Mouse (Mus musculus) layer of hippocampus, postnatal 25 days (tissue): ENCODE data around the gene Nufip1. TPM values are rescaled to one million over a fixed set of nuclear protein-coding genes. Genes with fewer than 3 reads are reported as not detected.
"Not testable (repeated sequence)": the region's sequence is repeated elsewhere in the genome, so short reads cannot be mapped to it uniquely, and the experiment has no call there.

Source experiments
- DNase-seq, 2 experiments: peaks; one replicate each; pipeline ENCODE4 v3.0.0; 2022; ENCODE audit warnings: mixed read lengths in 2 of 2, low spot score in 1 of 2; ENCODE audit errors: extremely low spot score in 1 of 2
- total RNA-seq, 2 experiments: library from RNA; stranded (reverse); gene quantifications; 2 replicates each; pipeline ENCODE4 v1.2.3; 2021

Nufip1 gene
- total RNA-seq, 2 experiments from 2014 or later, result 7.8 to 8.2 TPM

DNA sequence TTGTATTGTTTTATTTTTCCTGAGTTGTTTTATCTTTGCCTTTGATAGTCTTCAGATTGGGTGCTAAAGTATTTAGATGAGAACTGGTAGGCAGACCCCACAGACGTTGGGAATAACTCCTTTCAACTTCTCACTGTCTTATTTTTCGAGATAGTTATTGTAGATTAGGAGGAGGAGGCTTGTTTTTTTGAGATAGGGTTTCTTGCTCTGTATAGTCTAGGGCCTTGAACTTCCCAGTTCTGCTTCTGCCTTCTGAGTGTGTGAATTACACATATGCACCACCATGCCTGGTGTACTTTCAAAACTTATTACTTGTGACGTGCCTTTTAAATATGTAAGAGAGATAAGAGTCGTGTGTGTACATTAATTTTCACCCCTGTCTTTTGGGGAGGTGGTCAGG, 17.5 kb downstream of the Nufip1 start:
- DNase-seq, result no peak

DNA sequence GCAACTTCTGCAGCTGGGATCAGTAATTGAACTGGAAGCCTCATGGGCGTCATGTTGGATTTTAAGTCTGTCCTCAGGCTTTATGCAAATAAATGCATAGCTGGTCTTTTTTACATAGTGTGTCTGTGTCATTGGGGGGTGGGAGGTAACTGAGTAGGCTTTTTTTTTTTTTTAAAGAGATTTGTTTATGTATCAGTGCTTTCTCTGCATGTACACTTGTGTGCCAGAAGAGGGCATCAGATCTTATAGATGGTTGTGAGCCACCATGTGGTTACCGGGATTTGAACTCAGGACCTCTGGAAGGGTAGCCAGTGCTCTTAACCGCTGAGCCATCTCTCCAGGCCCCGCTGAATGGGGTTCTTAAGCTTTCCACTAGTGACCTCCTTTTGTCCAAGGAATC, 24.3 kb downstream of the Nufip1 start:
- no peak for DNase-seq

DNA sequence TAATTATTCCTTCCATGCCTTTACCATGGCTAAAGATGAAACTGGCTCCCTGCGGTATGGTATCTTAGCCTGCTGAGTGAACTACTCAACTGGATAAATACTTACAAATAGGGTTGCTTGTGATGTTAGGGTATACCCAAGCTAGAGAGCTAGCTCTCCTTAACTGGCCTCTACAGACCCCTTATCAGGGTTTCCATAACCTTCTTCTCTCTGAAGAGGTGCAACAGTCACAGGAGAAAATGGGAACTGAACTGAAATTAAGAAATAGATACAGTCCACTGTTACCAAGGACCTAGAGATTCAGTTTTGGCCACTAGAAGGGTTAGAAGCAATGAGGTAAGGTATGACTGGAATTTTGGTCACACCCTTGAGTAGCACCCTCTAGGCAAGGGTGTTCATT, 34.6 kb downstream of the Nufip1 start:
- DNase-seq, result no peak

DNA sequence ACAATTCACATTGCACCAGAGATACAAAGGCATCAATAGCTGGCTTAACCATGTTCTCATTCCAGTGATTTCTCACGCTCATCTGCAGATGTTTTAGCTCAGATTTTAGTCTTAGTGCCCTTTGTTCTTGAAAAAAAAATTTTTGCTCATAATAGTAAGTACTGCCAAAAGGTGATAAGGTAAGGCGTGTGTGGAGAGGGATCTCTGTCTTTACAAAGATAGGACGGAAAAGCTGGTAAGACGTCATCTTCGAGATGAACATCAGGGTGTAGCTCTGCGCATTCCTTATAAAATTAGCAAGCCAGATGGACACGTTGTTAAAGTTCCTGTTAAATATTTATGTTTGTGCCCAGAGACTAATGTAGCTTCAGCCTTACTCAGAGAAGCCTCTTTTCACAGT, 35.2 kb downstream of the Nufip1 start:
- no peak for DNase-seq

DNA sequence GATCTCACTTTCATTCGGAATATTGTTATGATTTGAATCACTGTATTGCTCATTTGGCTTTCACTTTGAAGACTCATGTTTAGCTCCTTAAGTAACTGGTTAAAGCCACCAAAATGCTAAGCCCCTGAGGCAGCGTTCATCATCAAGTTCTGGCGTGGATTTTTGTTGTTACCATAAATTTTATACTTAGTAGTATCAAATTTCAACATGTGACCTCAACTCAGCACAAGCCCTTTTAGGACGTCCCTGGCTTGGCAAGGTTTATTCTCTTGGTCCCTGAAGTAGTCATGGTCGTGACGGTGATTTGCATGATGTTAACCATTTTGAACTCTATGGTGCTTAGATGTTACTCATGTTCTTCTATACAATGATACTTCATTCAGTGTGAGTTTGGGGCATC, 36.4 kb downstream of the Nufip1 start:
- DNase-seq, result no peak

DNA sequence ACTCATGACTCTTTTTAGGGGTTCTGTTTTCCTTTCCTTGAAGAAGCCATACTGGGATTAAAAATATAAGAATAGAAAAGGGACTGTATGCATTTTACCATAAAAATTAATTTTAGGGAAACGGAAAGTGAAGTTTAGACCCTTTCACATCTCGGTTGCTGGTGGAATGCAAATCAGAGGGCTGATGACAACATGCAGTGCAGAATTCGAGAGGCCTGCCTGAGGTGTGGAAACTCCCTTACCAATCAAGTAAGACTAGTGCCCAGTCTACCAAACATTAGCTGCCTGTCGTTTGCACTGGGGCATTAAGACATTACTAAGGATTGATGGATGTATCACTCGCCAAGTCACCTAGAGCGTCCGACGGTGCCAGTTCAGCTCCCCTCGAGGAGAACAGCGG, 37.6 kb downstream of the Nufip1 start:
- no peak for DNase-seq

DNA sequence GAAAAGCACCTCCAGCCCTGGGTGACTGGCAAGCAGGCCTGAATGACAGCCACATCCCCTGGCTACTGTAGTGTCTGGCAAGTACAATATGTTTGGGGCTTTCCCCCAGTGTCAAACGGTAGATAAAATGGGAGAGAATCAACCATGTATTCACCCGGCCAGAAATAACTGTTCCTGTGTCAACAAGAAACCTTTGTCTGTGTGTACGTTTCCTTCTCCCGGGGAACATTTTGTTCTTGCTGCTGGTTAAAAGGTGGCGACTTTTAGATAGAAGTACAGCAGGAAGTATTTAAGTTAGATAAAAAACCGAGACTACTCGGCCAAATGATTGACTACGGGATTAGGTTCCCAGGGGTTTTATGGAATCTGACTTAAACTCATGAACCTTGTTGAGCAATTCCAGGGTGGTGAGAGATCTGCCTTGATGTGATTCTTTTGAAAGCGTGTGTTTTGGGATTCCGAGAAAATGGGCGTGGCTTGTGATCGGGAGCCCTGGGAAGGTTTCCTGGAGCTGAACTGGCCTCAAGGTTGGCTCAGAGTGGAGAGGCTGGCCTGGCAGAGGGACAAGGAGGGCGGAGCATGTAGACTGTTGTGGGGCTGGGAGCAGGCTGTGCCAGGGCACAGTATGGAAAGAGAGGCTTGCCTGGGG, 39.0 kb downstream of the Nufip1 start:
- peak in 1 of 2 experiments; percentile 14 for DNase-seq

DNA sequence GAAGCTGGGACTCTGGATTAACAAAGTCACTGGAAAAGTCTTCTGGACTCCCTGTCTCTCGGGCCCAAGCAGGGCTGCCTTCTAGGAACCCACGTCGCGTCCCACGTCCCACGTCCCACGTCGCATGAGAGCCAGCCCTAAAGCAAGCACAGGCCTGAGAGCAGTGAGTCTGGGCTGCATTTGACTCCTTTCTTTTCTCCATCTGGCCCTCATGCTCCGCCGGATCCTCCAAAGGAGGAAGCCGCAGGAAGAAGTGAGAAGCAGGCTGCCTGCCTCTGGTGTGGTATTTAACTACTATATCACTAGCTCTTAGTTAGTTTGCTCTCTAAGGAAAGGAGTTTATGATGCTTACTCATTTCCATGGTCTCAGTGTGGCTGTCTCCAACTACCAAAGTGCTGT, 39.8 kb downstream of the Nufip1 start:
- no peak for DNase-seq

DNA sequence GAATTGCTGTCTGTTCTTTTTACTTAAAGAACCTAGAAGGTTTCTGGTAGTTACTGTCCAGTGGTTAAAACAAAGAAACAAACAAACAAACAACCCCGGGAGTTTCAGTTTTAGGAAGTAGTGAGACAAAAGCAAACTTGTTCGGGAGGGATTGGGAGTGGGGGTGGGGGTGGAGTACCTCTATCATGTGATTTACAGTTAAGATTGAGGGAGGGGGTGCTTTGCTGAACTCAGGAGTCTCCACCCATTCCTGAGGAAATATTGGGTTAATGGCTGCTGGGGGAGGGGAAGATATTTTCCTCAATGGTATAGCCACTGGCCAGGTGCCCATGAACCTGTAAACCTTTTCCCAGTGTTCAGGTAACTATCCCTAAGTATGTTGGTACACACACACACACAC, 40.3 kb downstream of the Nufip1 start:
- DNase-seq, result no peak

DNA sequence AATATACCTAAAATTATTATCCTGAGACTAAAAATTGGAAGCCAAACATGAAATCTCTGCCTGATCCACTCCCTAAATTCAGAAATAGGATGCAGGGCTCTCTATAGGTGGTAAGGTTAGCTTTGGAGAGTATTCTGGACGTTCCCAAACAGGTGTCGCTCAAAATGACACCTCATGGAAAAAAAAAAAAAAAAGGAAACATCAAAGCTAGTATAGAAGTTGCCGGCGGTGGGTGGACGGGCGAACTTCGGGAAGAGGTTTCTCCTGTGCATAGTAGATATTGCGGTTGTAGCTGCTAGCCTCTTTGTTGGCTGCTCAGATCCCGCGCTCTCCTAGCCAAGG, 41.1 kb downstream of the Nufip1 start:
- no peak for DNase-seq

DNA sequence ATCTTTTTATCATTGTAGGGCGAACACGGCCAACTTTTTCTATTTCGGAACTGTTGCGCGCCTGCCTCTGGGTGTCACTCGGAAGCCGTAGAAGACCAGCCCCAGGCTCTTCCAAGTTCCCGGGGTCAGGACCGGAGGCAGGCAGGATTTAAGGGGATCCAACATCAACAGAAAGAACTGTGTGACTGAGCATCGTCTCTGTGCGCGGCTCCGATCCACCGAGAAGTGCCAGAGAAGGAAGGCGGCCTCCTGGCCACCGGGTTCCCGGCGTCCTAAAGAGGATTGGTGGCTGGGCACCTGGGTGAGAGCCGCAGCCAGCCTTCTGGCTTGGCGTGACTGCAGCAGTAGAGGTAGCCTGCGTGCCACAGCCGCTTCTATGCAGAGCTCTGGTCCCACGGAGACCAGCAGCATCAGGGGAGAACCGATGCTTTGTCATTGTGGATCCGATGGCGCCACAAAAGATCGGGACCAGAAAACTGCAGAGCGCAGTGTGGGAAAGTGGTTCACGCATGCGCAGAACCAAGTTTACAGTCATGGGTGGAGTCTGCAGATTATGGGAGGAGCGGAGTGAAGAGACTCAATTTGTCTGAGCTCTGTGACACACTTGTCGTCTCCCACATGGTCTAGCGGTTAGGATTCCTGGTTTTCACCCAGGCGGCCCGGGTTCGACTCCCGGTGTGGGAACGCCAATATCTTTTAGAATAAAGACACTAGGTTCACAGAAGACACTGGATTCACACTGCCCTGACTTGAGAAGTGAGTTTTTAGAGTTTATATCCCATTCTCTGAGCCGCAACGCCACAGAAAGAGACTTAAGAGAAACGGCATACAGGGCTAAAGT, 41.7 kb downstream of the Nufip1 start:
- peak; percentile 99 for DNase-seq

DNA sequence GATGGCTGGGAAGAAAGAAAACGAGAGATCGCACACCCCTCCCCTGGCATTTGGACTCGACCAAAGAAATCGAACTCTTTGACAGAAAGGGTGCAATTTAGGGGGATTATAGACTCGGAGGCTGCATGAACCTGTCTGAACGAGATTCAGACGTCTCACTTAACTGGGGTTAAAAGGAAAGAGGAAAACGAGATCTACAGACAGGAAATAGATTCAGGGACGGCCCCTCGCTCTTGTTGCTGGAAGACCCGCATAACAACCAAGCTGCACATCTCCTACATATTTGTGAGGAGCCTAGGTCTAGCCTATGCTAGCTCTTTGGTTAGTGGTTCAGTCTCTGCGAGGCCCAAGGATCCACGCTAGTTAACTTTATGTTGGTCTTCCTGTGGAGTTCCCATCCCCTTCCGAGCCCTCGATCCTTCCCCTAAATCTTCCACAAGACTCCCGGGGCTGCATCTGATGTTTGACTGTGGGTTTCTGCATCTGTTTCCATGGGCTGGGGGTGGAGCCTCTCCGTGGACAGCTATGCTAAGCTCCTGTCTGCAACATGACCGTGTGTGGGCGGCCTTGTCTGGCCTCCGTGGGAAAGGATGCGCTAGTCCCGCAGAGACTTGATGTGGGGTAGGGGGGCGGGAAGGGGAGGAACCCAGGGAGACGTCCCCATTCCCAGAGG, 42.4 kb downstream of the Nufip1 start:
- DNase-seq, result no peak

DNA sequence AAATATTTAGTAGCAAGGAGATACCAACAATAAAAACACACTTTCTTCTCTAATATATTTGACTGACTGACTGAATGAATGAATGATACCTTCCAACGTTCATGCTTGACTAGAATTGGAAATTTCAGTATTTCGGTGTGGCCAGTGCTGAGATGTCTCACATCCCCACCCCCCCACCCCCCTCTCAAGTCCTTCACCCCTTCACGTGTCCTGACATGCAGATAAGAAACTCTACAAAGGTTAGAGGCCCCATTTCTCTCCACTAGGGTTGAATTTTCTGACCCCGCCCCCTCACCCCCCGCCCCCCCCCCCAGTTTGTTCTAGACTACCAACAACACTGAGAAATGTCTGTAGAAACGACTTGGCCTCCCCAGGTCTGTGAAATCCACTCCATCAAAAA, 43.1 kb downstream of the Nufip1 start:
- DNase-seq, result no peak

DNA sequence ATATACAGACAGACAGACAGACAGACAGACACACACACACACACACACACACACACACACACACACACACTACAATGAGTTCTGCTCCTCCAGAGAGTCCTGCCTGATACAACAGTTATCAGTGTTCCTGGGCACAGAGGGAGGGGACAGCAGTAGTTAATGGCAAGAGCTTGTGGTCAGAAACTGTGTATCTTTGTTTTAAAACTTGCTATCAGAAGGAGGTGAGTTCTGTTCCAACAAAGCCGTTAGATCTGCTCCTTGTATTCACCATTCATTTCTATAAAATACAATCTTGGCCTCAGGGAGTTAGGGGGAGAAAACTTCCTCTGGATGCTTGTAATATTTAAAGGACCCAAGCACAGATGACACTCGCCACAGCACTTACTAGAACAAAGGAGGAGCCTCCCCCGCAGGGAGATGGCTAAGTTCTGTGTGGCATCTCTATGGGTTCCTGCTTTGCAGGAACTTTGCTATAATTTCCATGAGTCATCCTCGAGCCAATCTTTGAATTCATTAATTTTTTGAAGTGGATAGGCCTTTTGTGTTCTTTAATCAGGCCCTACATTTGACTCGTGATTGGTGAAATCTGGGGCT, 47.6 kb downstream of the Nufip1 start:
- DNase-seq, result no peak

DNA sequence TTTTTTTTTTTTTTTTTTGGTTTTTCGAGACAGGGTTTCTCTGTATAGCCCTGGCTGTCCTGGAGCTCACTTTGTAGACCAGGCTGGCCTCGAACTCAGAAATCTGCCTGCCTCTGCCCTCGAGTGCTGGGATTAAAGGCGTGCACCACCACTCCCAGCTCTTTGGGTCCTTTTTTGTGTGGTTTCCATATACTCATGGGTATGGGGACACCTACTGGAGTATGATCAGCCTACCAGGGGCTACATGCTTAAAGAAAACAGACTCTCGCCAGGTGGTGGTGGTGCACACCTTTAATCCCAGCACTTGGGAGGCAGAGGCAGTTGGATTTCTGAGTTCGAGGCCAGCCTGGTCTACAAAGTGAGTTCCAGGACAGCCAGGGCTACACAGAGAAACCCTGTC, 49.9 kb downstream of the Nufip1 start:
- not testable (repeated sequence) for DNase-seq

DNA sequence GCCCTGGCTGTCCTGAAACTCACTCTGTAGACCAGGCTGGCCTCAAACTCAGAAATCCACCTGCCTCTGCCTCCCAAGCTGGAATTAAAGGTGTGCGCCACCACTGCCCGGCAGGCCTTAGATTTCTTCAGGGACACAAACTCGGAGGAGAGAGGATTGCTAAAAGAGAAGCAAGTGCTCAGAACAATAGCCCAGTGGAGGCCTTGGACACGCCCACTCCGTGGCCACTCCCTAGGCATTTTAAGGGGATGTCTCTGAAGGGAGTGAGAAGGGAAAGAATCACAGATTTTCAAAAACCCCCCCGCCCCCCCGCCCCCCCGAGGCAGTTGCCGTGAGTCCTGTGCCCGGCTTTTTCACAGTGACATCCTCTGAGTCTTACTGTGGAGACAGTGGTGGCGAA, 53.5 kb downstream of the Nufip1 start:
- no peak for DNase-seq

DNA sequence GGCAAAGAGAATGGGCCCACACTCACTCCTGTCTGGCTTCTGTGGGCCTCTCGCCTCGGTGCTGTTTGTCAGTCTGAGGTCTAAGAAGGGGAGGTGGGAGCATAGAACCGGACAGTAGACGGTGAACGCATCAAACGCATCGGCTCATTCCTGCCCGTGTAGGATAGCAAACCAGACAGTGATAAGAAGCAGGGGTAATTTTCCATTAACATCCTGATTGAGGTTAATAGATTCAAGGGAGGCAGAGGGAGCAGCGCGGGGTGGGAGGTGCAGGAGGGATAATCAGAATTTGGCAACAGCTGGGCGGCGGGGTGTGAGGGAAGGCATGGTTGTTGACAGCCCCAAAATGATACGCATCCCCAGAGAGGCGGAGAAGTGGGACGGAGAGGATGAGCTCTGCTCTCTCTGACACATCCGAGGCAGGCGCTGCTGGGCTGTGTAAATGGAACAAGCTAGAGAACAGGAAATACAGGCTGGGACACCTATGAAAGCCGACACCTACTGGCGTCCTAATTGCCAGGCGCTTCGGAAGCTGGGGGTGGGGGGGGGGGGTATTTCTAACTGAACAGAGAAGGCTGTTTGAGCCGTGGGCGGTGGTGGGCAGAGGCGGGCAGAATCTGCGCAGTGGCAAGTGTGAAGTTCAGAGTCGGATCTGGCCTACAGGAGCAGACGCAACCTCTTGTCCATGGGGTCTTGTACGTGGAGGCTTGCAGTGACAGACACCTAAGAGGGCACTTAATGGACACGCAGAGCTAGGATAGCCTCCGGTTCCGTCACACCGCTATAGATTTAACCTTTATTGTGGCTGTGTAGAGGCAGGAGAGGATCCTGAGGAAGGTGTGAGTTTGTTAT, 54.4 kb downstream of the Nufip1 start:
- peak in 1 of 2 experiments; percentile 10 for DNase-seq

DNA sequence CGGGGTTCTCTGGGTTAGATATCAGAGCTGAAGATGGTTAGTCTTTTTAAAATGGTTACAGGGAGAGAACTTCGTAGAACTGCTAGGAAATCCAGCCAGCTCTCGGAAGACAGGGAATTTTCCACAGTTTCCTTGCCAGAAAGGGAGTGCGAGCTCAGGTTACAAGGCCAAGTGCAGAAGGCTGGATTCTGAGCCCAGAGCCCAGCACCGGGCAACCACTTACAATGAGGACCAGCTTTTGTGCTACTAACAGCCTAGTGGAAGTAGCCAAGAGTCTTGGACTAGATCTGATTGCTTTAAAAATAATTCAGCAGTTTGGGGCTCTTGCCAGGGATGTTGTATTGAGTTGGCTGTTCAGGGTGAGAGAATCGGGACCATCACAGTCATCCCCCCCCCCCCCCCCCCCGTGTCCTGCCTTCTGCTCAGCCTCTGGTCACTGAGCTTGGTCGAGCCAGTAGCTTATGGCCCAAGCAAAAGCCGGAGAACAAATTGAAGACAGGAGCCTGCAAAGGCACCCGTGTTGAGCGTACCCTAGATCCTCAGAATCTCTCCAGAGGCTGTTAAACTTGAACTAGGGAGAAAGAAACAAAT, 59.3 kb downstream of the Nufip1 start:
- peak in 1 of 2 experiments; percentile 7 for DNase-seq

DNA sequence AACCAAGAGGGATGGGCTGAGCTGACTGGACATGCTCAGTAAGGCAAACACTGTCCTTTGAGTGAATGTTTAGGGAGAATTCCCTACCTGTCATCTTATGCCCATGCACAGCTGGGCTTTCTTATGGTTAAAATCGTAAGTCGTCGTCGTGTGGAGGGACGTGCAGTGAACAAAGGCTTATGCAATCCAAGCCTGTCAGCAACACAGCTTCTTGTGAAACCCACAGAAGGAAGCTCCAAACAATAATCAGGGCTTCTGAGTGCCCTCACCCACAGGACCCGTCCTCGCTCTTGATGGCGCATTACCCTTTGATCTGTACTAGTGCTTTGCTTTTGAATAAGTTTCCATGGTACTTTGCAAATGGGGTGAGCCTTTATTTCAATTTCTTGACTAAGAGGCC, 60.6 kb downstream of the Nufip1 start:
- DNase-seq, result no peak

DNA sequence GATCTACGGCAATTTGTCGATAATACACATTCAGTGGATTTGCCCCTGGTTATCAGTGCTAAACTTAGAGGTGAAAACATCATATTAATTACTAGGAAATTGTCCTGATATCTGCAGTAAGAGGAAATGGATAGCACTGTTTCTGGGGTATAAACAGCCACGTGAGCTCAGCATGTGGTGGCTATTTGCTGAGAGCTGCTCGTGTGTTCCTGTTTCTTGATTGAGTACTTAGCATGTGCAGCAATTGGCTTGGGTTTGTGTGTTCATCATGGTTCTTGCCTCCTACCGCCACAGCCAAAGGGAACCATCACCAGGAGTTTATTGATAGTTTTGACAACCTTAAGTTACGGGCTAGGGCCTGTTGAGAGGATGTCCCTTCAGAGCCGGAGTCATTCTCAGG, 63.6 kb downstream of the Nufip1 start:
- no peak for DNase-seq
